Mouse (Mus musculus): Measurements from ENCODE around the gene Gphn. TPM values are rescaled to one million over a fixed set of nuclear protein-coding genes. Genes with fewer than 3 reads are reported as not detected.
"Not testable (repeated sequence)": the region's sequence is repeated elsewhere in the genome, so short reads cannot be mapped to it uniquely, and the experiment has no call there.

The Gphn gene
- polyA plus RNA-seq, 1 experiment from 2014 or later: 11.2 TPM

- Histone ChIP-seq H3K36me3 (replicated peaks) (no peaks in the 10 kb centered on the region), H3K27ac (replicated peaks) (no peak overlapping the region), H3K4me1 (no peaks in the 10 kb centered on the region), H3K27me3 (replicated peaks; ENCODE audit: low read depth, poor library complexity, severe bottlenecking) (no peaks in the 10 kb centered on the region), H3K4me3 (no peak overlapping the region), H3K9me3 (no peaks in the 10 kb centered on the region)
- no peak for DNase-seq (ENCODE audit: low spot score)
- 62% methylated on average over 1 of the region's 1 CpGs for WGBS
Observed at GRCm38 (mm10) chr12:78522176-78522575, 296.0 kb downstream of the Gphn start.

- Histone ChIP-seq H3K4me1 (no peaks in the 10 kb centered on the region), H3K27me3 (replicated peaks; ENCODE audit: low read depth, poor library complexity, severe bottlenecking) (no peaks in the 10 kb centered on the region), H3K27ac (replicated peaks) (no peak overlapping the region), H3K4me3 (no peak overlapping the region), H3K9me3 (no peaks in the 10 kb centered on the region), H3K36me3 (replicated peaks) (no peaks in the 10 kb centered on the region)
- DNase-seq (ENCODE audit: low spot score): no peak
- WGBS: 91% methylated on average over 5 of the region's 5 CpGs
Observed at GRCm38 (mm10) chr12:78522804-78523394, 296.7 kb downstream of the Gphn start.

- not testable (repeated sequence) for H3K4me1 ChIP-seq; DNase-seq (ENCODE audit: low spot score); H3K27ac ChIP-seq (replicated peaks); H3K4me3 ChIP-seq; H3K36me3 ChIP-seq (replicated peaks); H3K9me3 ChIP-seq; H3K27me3 ChIP-seq (replicated peaks; ENCODE audit: low read depth, poor library complexity, severe bottlenecking)
Observed at GRCm38 (mm10) chr12:78537590-78537989, 311.4 kb downstream of the Gphn start.

- no peak overlapping the region for H3K27ac ChIP-seq (replicated peaks)
- H3K4me3 ChIP-seq: no peak overlapping the region
- H3K36me3 ChIP-seq (replicated peaks): no peaks in the 10 kb centered on the region
- no peaks in the 10 kb centered on the region for H3K27me3 ChIP-seq (replicated peaks; ENCODE audit: low read depth, poor library complexity, severe bottlenecking)
- no peaks in the 10 kb centered on the region for H3K9me3 ChIP-seq
- 97% methylated on average over 2 of the region's 2 CpGs for WGBS
- no peaks in the 10 kb centered on the region for H3K4me1 ChIP-seq
- no peak for DNase-seq (ENCODE audit: low spot score)
Observed at GRCm38 (mm10) chr12:78550913-78551312, 324.7 kb downstream of the Gphn start.

- H3K27ac ChIP-seq (replicated peaks): no peak overlapping the region
- 83% methylated on average over 2 of the region's 2 CpGs for WGBS
- no peaks in the 10 kb centered on the region for H3K9me3 ChIP-seq
- no peak overlapping the region for H3K4me3 ChIP-seq
- DNase-seq (ENCODE audit: low spot score): no peak
- no peaks in the 10 kb centered on the region for H3K36me3 ChIP-seq (replicated peaks)
- no peaks in the 10 kb centered on the region for H3K4me1 ChIP-seq
- no peaks in the 10 kb centered on the region for H3K27me3 ChIP-seq (replicated peaks; ENCODE audit: low read depth, poor library complexity, severe bottlenecking)
Observed at GRCm38 (mm10) chr12:78631816-78632215, 405.6 kb downstream of the Gphn start.

GRCm38 (mm10) chr12:78639466-78639865, 413.3 kb downstream of the Gphn start:
- Histone ChIP-seq H3K36me3 (replicated peaks) (no peaks in the 10 kb centered on the region), H3K4me3 (no peak overlapping the region), H3K27ac (replicated peaks) (no peak overlapping the region), H3K4me1 (no peaks in the 10 kb centered on the region), H3K27me3 (replicated peaks; ENCODE audit: low read depth, poor library complexity, severe bottlenecking) (no peaks in the 10 kb centered on the region), H3K9me3 (no peaks in the 10 kb centered on the region)
- no peak for DNase-seq (ENCODE audit: low spot score)
- 19% methylated on average over 1 of the region's 1 CpGs for WGBS

GRCm38 (mm10) chr12:78640086-78640485, 413.9 kb downstream of the Gphn start:
- H3K36me3 ChIP-seq (replicated peaks): no peaks in the 10 kb centered on the region
- H3K27ac ChIP-seq (replicated peaks): no peak overlapping the region
- WGBS: 62% methylated on average over 2 of the region's 2 CpGs

GRCm38 (mm10) chr12:78641220-78641619, 415.0 kb downstream of the Gphn start:
- Histone ChIP-seq H3K36me3 (replicated peaks) (no peaks in the 10 kb centered on the region), H3K9me3 (no peaks in the 10 kb centered on the region), H3K4me3 (no peak overlapping the region), H3K4me1 (no peaks in the 10 kb centered on the region), H3K27ac (replicated peaks) (no peak overlapping the region), H3K27me3 (replicated peaks; ENCODE audit: low read depth, poor library complexity, severe bottlenecking) (no peaks in the 10 kb centered on the region)
- no peak for DNase-seq (ENCODE audit: low spot score)

More at GRCm38 (mm10) chr12:78640086-78640485, 413.9 kb downstream of the Gphn start:
- Histone ChIP-seq H3K4me1 (no peaks in the 10 kb centered on the region), H3K27me3 (replicated peaks; ENCODE audit: low read depth, poor library complexity, severe bottlenecking) (no peaks in the 10 kb centered on the region), H3K9me3 (no peaks in the 10 kb centered on the region), H3K4me3 (no peak overlapping the region)
- DNase-seq (ENCODE audit: low spot score): no peak

- no peak overlapping the region for H3K4me3 ChIP-seq
- no peaks in the 10 kb centered on the region for H3K36me3 ChIP-seq (replicated peaks)
- no peaks in the 10 kb centered on the region for H3K4me1 ChIP-seq
- H3K9me3 ChIP-seq: no peaks in the 10 kb centered on the region
- H3K27me3 ChIP-seq (replicated peaks; ENCODE audit: low read depth, poor library complexity, severe bottlenecking): no peaks in the 10 kb centered on the region
- H3K27ac ChIP-seq (replicated peaks): no peak overlapping the region
- WGBS: 84% methylated on average over 2 of the region's 2 CpGs
- no peak for DNase-seq (ENCODE audit: low spot score)
Observed at GRCm38 (mm10) chr12:78643691-78644090, 417.5 kb downstream of the Gphn start.

GRCm38 (mm10) chr12:78645282-78645681, 419.1 kb downstream of the Gphn start:
- 89% methylated on average over 1 of the region's 1 CpGs for WGBS
- Histone ChIP-seq H3K27me3 (replicated peaks; ENCODE audit: low read depth, poor library complexity, severe bottlenecking) (no peaks in the 10 kb centered on the region), H3K9me3 (no peaks in the 10 kb centered on the region), H3K27ac (replicated peaks) (no peak overlapping the region), H3K4me1 (no peaks in the 10 kb centered on the region), H3K36me3 (replicated peaks) (no peaks in the 10 kb centered on the region), H3K4me3 (no peak overlapping the region)
- no peak for DNase-seq (ENCODE audit: low spot score)

- Histone ChIP-seq H3K4me1 (no peaks in the 10 kb centered on the region), H3K9me3 (no peaks in the 10 kb centered on the region), H3K4me3 (no peak overlapping the region), H3K27ac (replicated peaks) (no peak overlapping the region), H3K27me3 (replicated peaks; ENCODE audit: low read depth, poor library complexity, severe bottlenecking) (no peaks in the 10 kb centered on the region), H3K36me3 (replicated peaks) (no peaks in the 10 kb centered on the region)
- 52% methylated on average over 2 of the region's 2 CpGs for WGBS
- DNase-seq (ENCODE audit: low spot score): no peak
Observed at GRCm38 (mm10) chr12:78659718-78660304, 433.6 kb downstream of the Gphn start.

GRCm38 (mm10) chr12:78678101-78678806, 452.1 kb downstream of the Gphn start:
- 89% methylated on average over 5 of the region's 5 CpGs for WGBS
- no peak overlapping the region for H3K4me3 ChIP-seq
- H3K4me1 ChIP-seq: no peaks in the 10 kb centered on the region

GRCm38 (mm10) chr12:78678807-78679189, 452.6 kb downstream of the Gphn start:
- WGBS: 91% methylated on average over 2 of the region's 2 CpGs
- Histone ChIP-seq H3K4me3 (no peak overlapping the region), H3K27ac (replicated peaks) (no peak overlapping the region), H3K36me3 (replicated peaks) (no peaks in the 10 kb centered on the region), H3K27me3 (replicated peaks; ENCODE audit: low read depth, poor library complexity, severe bottlenecking) (no peaks in the 10 kb centered on the region), H3K9me3 (no peaks in the 10 kb centered on the region), H3K4me1 (no peaks in the 10 kb centered on the region)
- DNase-seq (ENCODE audit: low spot score): no peak

More at GRCm38 (mm10) chr12:78678101-78678806, 452.1 kb downstream of the Gphn start:
- H3K27me3 ChIP-seq (replicated peaks; ENCODE audit: low read depth, poor library complexity, severe bottlenecking): no peaks in the 10 kb centered on the region
- H3K36me3 ChIP-seq (replicated peaks): no peaks in the 10 kb centered on the region
- no peak overlapping the region for H3K27ac ChIP-seq (replicated peaks)
- no peak for DNase-seq (ENCODE audit: low spot score)
- no peaks in the 10 kb centered on the region for H3K9me3 ChIP-seq

Measured in embryonic facial prominence, embryonic 10.5 days (tissue).